Mouse (Mus musculus) hindbrain, embryonic 11.5 days (tissue): Measurements from ENCODE around the gene Apobr. TPM values are rescaled to one million over a fixed set of nuclear protein-coding genes. Genes with fewer than 3 reads are reported as not detected.
A peak's percentile ranks its signal among the peaks of the same experiment; 100 is the strongest.

Source experiments
- ATAC-seq: fragments of 200-750 bp; cut with Nextera tagmentation; 2 replicates; pipeline ENCODE4 v1.8.0; 2017; ENCODE audit warnings: mild to moderate bottlenecking, moderate TSS enrichment, moderate library complexity; ENCODE audit not compliant: low FRiP score
- DNase-seq: peaks from one replicate; pipeline ENCODE4 v3.0.0-alpha.2; 2015; ENCODE audit warnings: low spot score
- H3K27ac ChIP-seq: fragments of 300-500 bp; sonication (generic); 2 replicates; pipeline ENCODE4 v1.5.1; 2014; ENCODE audit warnings: mild to moderate bottlenecking, low read depth, low read length
- H3K27me3 ChIP-seq: fragments of 300-500 bp; sonication (generic); 2 replicates; pipeline ENCODE4 v1.6.1; 2014; ENCODE audit warnings: mild to moderate bottlenecking, low read length, moderate library complexity, mixed read lengths; ENCODE audit not compliant: control insufficient read depth, insufficient read depth
- H3K36me3 ChIP-seq: fragments of 300-500 bp; sonication (generic); 2 replicates; pipeline ENCODE4 v1.6.1; 2014; ENCODE audit warnings: mild to moderate bottlenecking, low read length, moderate library complexity, mixed read lengths; ENCODE audit not compliant: control insufficient read depth, insufficient read depth
- H3K4me1 ChIP-seq: fragments of 300-500 bp; sonication (generic); replicated peaks from 2 replicates; pipeline ENCODE4 v1.6.1; 2014; ENCODE audit warnings: low read length, mixed read lengths; ENCODE audit not compliant: control insufficient read depth, insufficient read depth
- H3K4me2 ChIP-seq: fragments of 300-500 bp; sonication (generic); replicated peaks from 2 replicates; pipeline ENCODE4 v1.6.1; 2014; ENCODE audit warnings: mild to moderate bottlenecking, low read depth, low read length
- H3K4me3 ChIP-seq: fragments of 300-500 bp; sonication (generic); 2 replicates; pipeline ENCODE4 v1.5.1; 2014; ENCODE audit warnings: low read depth, low read length
- H3K9ac ChIP-seq: fragments of 300-500 bp; sonication (generic); 2 replicates; pipeline ENCODE4 v1.6.1; 2014; ENCODE audit warnings: low read depth, low read length
- H3K9me3 ChIP-seq: fragments of 300-500 bp; sonication (generic); 2 replicates; pipeline ENCODE4 v1.6.1; 2016; ENCODE audit warnings: low read length; ENCODE audit not compliant: control insufficient read depth
- WGBS: fragments of 180-500 bp; shearing (Covaris S2); extraction: QIAGEN DNeasy Blood & Tissue Kit; methylation state at CpG from one replicate; pipeline ENCODE4 v1.1.7; 2014; 5-methylcytosine and 5-hydroxymethylcytosine counted together
- polyA plus RNA-seq: library from polyadenylated mRNA; unstranded; fragments of >200 nt; fragmentation: Nextera tagmentation; extraction: Ambion mirVana; gene quantifications from 2 replicates; pipeline ENCODE4 v1.2.1, GENCODE M21; 2014

Apobr gene
- polyA plus RNA-seq, 1 experiment from 2014 or later, result 0.71 TPM

GRCm38 (mm10) chr7:126566094-126566765 is 18.5 kb upstream of the Apobr start, which contains the start of gene Eif3c:
Gene Eif3c, minus strand, starts transcription at chr7:126566411.
- peak; percentile 91 for DNase-seq
- Histone ChIP-seq H3K4me3 (peak within 1 kb of the TSS; percentile 98), H3K36me3 (peaks cover 10% of the 10 kb centered on the region; the same call in 1 of the 2 replicates), H3K4me1 (no peaks in the 10 kb centered on the region), H3K27ac (peak within 1 kb of the TSS; percentile 62; the same call in 1 of the 2 replicates), H3K4me2 (peak within 1 kb of the TSS; percentile 52), H3K27me3 (no peaks in the 10 kb centered on the region), H3K9ac (peak within 1 kb of the TSS; percentile 91), H3K9me3 (no peaks in the 10 kb centered on the region)
- WGBS, result under 1% methylated on average over 46 of the region's 46 CpGs
- ATAC-seq, result peak; percentile 93

GRCm38 (mm10) chr7:126576946-126577345 is 7.8 kb upstream of the Apobr start:
- no peaks in the 10 kb centered on the region for H3K36me3 ChIP-seq
- DNase-seq (peak; percentile 66), ATAC-seq (no peak)
- no peak overlapping the region for H3K9ac ChIP-seq
- H3K4me2 ChIP-seq, result no peak overlapping the region
- H3K4me3 ChIP-seq, result no peak overlapping the region
- no peak overlapping the region for H3K27ac ChIP-seq
- 45% methylated on average over 8 of the region's 8 CpGs for WGBS
- H3K4me1 ChIP-seq, result no peaks in the 10 kb centered on the region
- no peaks in the 10 kb centered on the region for H3K27me3 ChIP-seq
- H3K9me3 ChIP-seq, result no peaks in the 10 kb centered on the region

GRCm38 (mm10) chr7:126579172-126579571 is 5.6 kb upstream of the Apobr start:
- Histone ChIP-seq H3K36me3 (no peaks in the 10 kb centered on the region), H3K9me3 (no peaks in the 10 kb centered on the region), H3K9ac (no peak overlapping the region), H3K4me1 (no peaks in the 10 kb centered on the region), H3K4me3 (no peak overlapping the region), H3K4me2 (no peak overlapping the region), H3K27me3 (no peaks in the 10 kb centered on the region), H3K27ac (no peak overlapping the region)
- 52% methylated on average over 8 of the region's 8 CpGs for WGBS
- ATAC-seq (no peak), DNase-seq (peak; percentile 51)

GRCm38 (mm10) chr7:126581661-126582060 is 3.1 kb upstream of the Apobr start:
- Histone ChIP-seq H3K9me3 (no peaks in the 10 kb centered on the region), H3K36me3 (no peaks in the 10 kb centered on the region), H3K4me3 (no peak overlapping the region), H3K27me3 (0 out of 2 replicates have a peak, but pooled peaks cover 4% of the 10 kb centered on the region), H3K4me2 (no peak overlapping the region), H3K9ac (no peak overlapping the region), H3K27ac (no peak overlapping the region), H3K4me1 (no peaks in the 10 kb centered on the region)
- ATAC-seq (no peak), DNase-seq (no peak)
- WGBS, result 89% methylated on average over 6 of the region's 6 CpGs

- 0 out of 2 replicates have a peak overlapping the region, but pooled peaks have one; percentile 30 for H3K27ac ChIP-seq
- WGBS, result 2% methylated on average over 20 of the region's 20 CpGs
- peak; percentile 77 for ATAC-seq
Observed at GRCm38 (mm10) chr7:126582759-126583158, 2.0 kb upstream of the Apobr start.

GRCm38 (mm10) chr7:126583251-126583709 is 1.5 kb upstream of the Apobr start:
- DNase-seq (peak; percentile 87), ATAC-seq (peak; percentile 89)
- H3K36me3 ChIP-seq, result no peaks in the 10 kb centered on the region
- 0 out of 2 replicates have a peak, but pooled peaks cover 2% of the 10 kb centered on the region for H3K4me1 ChIP-seq
- 0 out of 2 replicates have a peak, but pooled peaks cover 4% of the 10 kb centered on the region for H3K27me3 ChIP-seq
- no peaks in the 10 kb centered on the region for H3K9me3 ChIP-seq
- H3K9ac ChIP-seq, result peak overlapping the region; percentile 54
- peak overlapping the region; percentile 30 for H3K27ac ChIP-seq
- H3K4me3 ChIP-seq, result peak overlapping the region; percentile 57
- peak overlapping the region; percentile 78 for H3K4me2 ChIP-seq
- WGBS, result under 1% methylated on average over 22 of the region's 22 CpGs

More at GRCm38 (mm10) chr7:126582759-126583158, 2.0 kb upstream of the Apobr start:
- H3K4me1 ChIP-seq, result no peaks in the 10 kb centered on the region
- H3K9ac ChIP-seq, result peak overlapping the region; percentile 54
- no peaks in the 10 kb centered on the region for H3K9me3 ChIP-seq
- peak; percentile 56 for DNase-seq
- peak overlapping the region; percentile 57 for H3K4me3 ChIP-seq
- H3K27me3 ChIP-seq, result 0 out of 2 replicates have a peak, but pooled peaks cover 4% of the 10 kb centered on the region
- H3K36me3 ChIP-seq, result no peaks in the 10 kb centered on the region
- peak overlapping the region; percentile 78 for H3K4me2 ChIP-seq

- Histone ChIP-seq H3K9ac (no peak overlapping the region), H3K4me2 (peak overlapping the region; percentile 78; the same call in 1 of the 2 replicates), H3K4me1 (0 out of 2 replicates have a peak, but pooled peaks cover 2% of the 10 kb centered on the region), H3K27ac (no peak overlapping the region), H3K36me3 (no peaks in the 10 kb centered on the region), H3K9me3 (no peaks in the 10 kb centered on the region), H3K27me3 (0 out of 2 replicates have a peak, but pooled peaks cover 4% of the 10 kb centered on the region), H3K4me3 (peak overlapping the region; percentile 57)
- DNase-seq (no peak), ATAC-seq (no peak)
- WGBS, result 53% methylated on average over 6 of the region's 6 CpGs
Observed at GRCm38 (mm10) chr7:126583761-126584160, 981 bp upstream of the Apobr start.

- no peak for ATAC-seq
- H3K27me3 ChIP-seq, result 0 out of 2 replicates have a peak, but pooled peaks cover 4% of the 10 kb centered on the region
- H3K4me1 ChIP-seq, result 0 out of 2 replicates have a peak, but pooled peaks cover 2% of the 10 kb centered on the region
- H3K9ac ChIP-seq, result 0 out of 2 replicates have a peak within 1 kb of the TSS, but pooled peaks have one; percentile 4
- no peak within 1 kb of the TSS for H3K27ac ChIP-seq
- no peaks in the 10 kb centered on the region for H3K9me3 ChIP-seq
- DNase-seq, result no peak
- H3K4me3 ChIP-seq, result no peak within 1 kb of the TSS
- H3K36me3 ChIP-seq, result no peaks in the 10 kb centered on the region
- 81% methylated on average over 6 of the region's 6 CpGs for WGBS
- no peak within 1 kb of the TSS for H3K4me2 ChIP-seq
Observed at GRCm38 (mm10) chr7:126585717-126586116, 975 bp downstream of the Apobr start, which contains the start of gene Cln3. Gene Cln3, minus strand, starts transcription at chr7:126585817.
